Mouse (Mus musculus): ENCODE measurements around the gene Cdk7.

Gene Cdk7

GRCm38 (mm10) chr13:100724051-100724754 is 6.5 kb downstream of the Cdk7 start:
- DNase-seq, result no peak

DNA sequence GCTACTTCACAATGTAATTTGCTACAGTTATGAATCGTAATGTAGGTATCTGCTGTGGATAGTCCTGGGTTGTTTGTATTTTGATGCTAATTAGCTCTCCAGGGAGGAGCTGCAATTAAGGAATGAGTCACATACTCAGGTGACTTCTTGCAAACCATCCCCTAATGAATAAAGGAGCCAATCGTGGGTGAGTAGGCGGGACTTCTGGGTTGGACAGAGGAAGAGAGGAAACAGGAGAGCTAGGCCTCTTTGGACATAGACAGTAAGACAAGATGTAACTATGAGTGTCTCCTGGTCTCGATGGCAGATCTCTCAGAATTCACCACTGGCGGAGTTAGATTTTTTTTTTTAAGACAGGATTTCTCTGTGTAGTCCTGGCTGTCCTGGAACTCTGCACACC is 9.1 kb downstream of the Cdk7 start:
- no peak for DNase-seq

GRCm38 (mm10) chr13:100715467-100715866 is 15.3 kb downstream of the Cdk7 start:
- no peak for DNase-seq

DNA sequence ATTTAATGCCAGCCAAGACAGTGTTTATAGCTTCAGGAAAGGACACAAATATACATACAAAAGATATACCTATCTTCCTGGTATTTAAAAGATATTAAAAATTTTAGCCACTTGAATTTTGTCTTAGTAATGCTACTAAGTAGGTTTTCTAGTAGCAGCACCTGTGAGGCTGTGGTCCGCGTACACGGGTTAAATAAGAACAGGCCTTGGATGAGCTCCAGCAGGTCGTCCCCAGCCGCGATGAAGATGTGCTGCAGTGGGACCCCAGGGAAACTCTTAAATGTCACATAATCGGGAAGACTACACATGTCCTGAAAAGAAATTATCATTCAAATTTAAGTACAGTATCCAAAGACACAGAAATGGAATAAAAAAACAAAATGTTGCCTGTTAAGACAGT is 24.5 kb downstream of the Cdk7 start:
- no peak for DNase-seq

GRCm38 (mm10) chr13:100703468-100703867 is 27.3 kb downstream of the Cdk7 start:
- DNase-seq, result no peak

DNA sequence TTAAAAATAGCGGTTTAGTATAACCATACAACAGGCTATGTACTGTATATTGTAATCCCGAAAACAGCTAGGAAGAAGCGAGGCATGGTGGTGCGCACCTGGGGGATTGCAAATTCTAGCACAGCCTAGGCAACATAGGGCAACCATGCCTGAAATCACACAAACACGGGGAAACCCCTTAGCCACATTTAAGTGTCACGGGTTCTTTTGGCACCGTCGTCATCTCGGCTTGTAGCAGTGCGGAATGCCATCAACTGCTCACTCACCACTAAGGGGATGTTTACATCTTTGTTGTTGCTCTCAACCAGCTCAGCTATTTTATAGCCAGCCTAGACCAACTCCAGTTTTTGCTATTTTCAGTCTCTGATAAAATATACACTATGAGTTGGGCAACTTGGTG is 31.9 kb downstream of the Cdk7 start:
- DNase-seq, result no peak

- DNase-seq, result no peak
Measured at GRCm38 (mm10) chr13:100697541-100697940, 33.2 kb downstream of the Cdk7 start.

DNA sequence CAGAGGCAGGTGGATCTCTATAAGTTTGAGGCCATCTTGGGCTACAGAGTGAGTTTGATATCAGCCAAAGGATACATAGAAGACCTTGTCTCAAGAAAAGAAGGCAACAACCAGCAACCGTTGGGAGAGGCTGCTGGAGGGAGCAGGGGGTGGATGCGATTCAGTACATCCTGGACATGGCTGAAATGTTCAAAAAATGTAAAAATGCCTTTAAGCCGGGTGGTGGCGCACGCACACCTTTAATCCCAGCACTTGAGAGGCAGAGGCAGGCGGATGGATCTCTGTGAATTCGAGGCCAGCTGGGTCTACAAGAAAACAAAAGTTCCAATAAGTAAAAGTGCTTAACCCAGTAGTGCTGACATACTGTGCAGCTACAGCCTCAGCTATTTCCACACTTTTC is 43.2 kb downstream of the Cdk7 start:
- DNase-seq, result no peak

DNA sequence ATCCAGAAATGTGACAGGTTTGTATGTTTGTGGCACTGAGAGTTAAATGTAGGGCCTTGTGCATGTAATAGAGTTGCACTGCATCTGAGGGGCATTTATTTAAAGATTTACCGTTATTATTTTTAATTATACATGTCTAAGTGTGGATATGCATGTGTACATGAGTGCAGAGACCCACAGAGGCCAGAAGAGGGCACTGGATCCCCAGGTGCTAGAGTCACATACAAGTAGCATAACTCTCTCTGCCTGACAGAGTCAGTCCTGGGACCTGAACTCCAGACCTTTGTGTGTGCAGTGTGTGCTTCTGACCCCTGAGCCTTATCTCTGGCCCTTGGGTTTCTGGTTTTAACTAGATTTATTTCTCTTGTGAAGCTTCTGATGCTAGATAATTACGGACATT is 46.4 kb downstream of the Cdk7 start:
- DNase-seq, result no peak

DNA sequence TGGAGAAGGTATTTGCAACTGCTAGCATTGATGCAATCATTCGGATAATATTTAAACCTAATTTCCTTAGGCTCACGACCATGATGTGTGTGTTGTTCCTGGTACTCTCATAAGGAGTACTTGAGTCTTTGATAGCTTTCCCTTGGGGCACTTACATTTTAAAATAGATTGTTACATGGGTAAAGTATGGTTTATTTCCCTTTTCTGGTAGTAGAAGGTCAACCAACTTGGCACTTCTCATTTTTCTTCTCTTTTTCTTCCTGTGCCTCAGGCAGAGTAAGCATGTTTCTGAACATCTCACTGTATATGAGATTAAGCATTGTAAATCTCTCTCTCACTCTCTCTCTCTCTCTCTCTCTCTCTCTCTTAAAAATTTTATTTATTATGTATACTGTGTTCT is 47.9 kb downstream of the Cdk7 start:
- no peak for DNase-seq

DNA sequence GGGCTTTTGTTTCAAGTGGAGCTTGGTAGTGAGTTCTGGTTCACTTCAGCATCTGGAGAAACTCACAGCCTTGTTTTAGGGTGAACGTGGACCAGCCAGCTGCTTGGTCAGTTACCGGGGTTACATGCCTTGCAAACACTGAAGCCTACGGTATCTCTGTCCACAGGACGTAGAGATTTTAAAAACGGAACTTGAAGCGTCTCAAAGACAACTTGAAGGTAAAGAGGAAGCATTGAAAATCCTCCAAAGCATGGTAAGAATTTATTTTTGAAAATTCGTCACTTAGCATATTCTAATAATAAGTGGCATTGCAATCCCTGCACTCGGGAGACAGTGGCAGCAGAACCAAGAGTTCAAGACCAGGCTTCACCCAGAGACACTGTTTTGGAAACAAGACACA is 49.1 kb downstream of the Cdk7 start:
- DNase-seq, result no peak

DNA sequence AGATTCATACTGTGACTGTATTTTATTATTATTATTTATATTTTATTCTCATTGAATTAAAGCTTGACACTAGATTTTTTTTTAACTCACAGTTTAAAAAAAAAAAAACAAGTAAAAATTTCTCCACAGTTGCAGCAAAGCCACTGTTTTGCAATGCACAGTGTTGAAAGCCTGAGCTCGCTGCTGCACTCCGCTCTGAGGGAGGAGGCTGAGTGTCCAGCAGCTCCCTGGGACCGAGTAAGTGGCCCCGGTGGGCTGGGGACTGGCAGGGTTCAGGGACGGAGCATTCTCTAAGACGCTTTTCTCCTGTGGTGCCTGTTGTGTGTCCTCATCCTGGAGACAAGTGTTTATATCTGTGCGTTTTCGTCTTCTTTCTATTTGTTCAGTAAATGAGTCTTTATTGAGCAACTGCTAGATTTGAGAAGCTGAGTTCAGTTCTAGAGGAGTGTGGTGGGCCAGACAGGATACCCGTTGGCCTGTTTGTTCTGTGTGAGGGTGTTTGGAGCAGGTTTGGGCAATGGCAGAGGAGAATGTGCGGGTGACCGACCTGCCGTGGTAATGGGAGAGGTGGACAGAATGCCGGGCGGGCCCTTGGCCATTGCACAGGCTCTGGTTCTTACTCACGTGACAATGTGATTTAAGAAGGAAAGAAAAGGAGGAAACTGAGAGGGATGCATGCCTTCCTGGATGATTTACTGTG is 54.7 kb downstream of the Cdk7 start:
- DNase-seq, result peak; percentile 10 to 11

DNA sequence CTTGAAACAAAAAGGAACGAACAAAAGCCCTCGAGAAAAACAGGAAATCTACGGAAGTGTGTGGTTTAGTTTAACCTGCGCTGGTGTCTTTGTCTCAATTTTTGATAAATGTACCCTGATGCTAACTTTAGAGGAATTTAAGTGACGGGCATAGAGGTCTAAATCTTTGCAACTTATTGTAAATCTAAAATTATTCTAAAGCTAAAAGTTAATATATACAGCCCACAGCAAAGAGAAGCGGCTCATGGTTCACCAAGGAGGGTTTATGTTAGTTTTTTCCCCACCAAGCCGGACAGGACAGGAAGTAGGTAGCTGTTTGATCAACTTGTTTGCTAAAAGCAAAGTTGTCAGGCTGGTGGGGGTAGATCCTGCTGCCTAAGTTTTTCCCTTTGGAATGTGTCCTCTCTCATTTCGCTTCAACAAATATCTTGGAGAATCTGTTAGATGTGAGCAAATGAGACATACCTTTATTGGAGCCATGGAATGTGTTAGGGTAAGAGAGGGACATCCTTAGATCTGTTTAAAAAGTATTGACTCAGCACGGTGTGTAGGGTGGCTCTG is 60.5 kb downstream of the Cdk7 start:
- no peak for DNase-seq

GRCm38 (mm10) chr13:100669291-100670022 is 61.3 kb downstream of the Cdk7 start, which contains the start of gene Ccdc125:
Ccdc125 (plus strand) TSS chr13:100669717.
- DNase-seq, result peak; percentile 24 to 32

DNA sequence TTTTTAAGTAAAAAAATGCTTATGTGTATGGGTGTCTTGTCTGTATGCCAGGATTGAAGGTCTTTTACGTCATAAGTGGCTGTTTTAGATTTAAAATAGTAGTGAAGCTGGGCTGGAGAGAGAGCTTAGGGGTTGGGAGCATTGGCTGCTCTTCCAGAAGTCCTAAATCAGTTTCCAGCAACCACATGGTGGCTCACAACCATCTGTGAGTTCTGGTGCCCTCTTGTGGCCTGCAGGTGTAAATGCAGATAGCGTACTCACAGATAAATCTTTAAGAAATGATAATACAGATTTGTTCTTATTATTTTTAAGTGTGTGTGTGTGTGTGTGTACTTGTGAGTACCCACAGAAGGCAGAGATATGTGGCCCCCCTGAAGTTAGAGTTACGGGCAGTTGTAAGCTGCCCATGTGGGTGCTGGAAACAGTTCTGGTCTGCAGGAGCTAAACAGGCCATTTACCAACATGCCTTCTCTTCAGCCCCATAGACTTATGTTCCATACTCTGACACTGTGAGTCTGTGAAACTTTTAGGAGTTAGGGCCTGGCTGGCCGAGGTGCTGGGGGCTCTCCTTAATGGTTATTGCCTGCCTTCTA is 70.8 kb downstream of the Cdk7 start:
- peak; percentile 44 for DNase-seq

GRCm38 (mm10) chr13:100658091-100658490 is 72.6 kb downstream of the Cdk7 start:
- no peak for DNase-seq
